Comparison of ENCODE assay signal across 10 mouse cellular contexts in the genomic region with DNA sequence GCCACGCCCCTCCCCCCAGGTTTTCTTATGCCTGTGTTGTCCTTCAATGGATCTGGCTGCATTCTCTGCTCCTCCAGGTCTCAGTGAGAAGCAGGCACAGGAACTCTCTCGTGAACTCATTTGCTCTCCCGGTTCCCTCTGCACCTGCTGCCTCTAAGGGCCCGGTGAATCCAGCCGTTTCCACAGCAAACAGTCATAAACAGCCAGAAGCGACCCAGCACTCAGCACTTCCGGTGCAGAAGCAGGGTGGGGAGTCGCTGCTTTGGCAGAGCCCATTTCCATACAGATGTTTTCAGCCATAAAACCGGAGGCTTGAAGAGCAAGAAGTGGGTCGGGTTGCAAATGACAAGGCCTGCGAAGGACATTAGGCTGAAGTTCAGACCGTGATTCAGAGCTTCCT.
DNase-seq lines count a peak whose midpoint lies in the region; ATAC-seq and TF ChIP-seq lines count a peak whose summit lies in the region.
"Had no signal": no experiment of that assay in that cellular context is flagged by ENCODE, and none has a peak within 500 bp of the region (broad histone marks: within the 10 kb centered on the region; RNA-seq: fewer than 3 reads in every experiment).

No protein-coding gene starts in this region.

- no peaks in the 10 kb centered on the region for H3K36me3 ChIP-seq in testis, adult 2 months (ENCODE audit: control insufficient read depth, insufficient read depth, low read length)
- no peaks in the 10 kb centered on the region for H3K36me3 ChIP-seq in limb, embryonic 12.5 days
- H3K36me3 ChIP-seq: embryonic facial prominence, embryonic 12.5 days had no signal

- WGBS in limb, embryonic 12.5 days, result 11% methylated on average over 12 of the region's 12 CpGs

- H3K9ac ChIP-seq in limb, embryonic 12.5 days (replicated peaks), result 0 out of 2 replicates have a peak overlapping the region, but pooled peaks have one; percentile 8
- H3K9ac ChIP-seq: embryonic facial prominence, embryonic 12.5 days had no signal

- no peak for TF ChIP-seq POLR2A in testis, adult 2 months (IDR thresholded peaks at IDR 0.05; ENCODE audit: control insufficient read depth, low read depth, low read length)

- peak overlapping the region; percentile 38 for H3K4me2 ChIP-seq in limb, embryonic 12.5 days
- H3K4me2 ChIP-seq: embryonic facial prominence, embryonic 12.5 days had no signal

- H3K27me3 ChIP-seq in testis, adult 2 months (ENCODE audit: control insufficient read depth, insufficient read depth, low read length), result no peaks in the 10 kb centered on the region
- no peaks in the 10 kb centered on the region for H3K27me3 ChIP-seq in limb, embryonic 12.5 days
- H3K27me3 ChIP-seq: embryonic facial prominence, embryonic 12.5 days had no signal

- no peaks in the 10 kb centered on the region for H3K9me3 ChIP-seq in limb, embryonic 12.5 days
- H3K9me3 ChIP-seq: embryonic facial prominence, embryonic 12.5 days had no signal

- H3K27ac ChIP-seq in testis, adult 2 months (ENCODE audit: control insufficient read depth, insufficient read depth, low read depth, low read length), result no peak overlapping the region
- peak overlapping the region; percentile 66; the same call in 1 of the 2 replicates for H3K27ac ChIP-seq in limb, embryonic 12.5 days
- H3K27ac ChIP-seq: embryonic facial prominence, embryonic 12.5 days had no signal

- peak; percentile 88 for DNase-seq in heart, adult 11 months
- no peak for DNase-seq in heart, adult 8-10 months (ENCODE audit: low spot score)
- DNase-seq in testis, postnatal 10 days (ENCODE audit: low spot score), result no peak
- DNase-seq in yolk sac, embryonic 10.5 days (ENCODE audit: low spot score), result no peak
- DNase-seq in right cerebral cortex, adult 2 months (ENCODE audit: low spot score in 2 of 2), result no peak
- no peak for DNase-seq in adipocyte (ENCODE audit: low spot score)
- DNase-seq: retina, postnatal 1 day had no signal

- 0 out of 2 replicates have a peak, but pooled peaks have one; percentile 64 for ATAC-seq in limb, embryonic 12.5 days (ENCODE audit: insufficient number of reproducible peaks, insufficient read depth, low FRiP score, low TSS enrichment, low read depth)

- TF ChIP-seq CTCF in testis, adult 2 months (IDR thresholded peaks at IDR 0.05; ENCODE audit: control insufficient read depth, insufficient read depth, insufficient replicate concordance, low read depth, low read length), result no peak

- peaks cover 6% of the 10 kb centered on the region for H3K4me1 ChIP-seq in testis, adult 2 months (ENCODE audit: control insufficient read depth, insufficient read depth, low read length)
- peaks cover 14% of the 10 kb centered on the region for H3K4me1 ChIP-seq in limb, embryonic 12.5 days (replicated peaks)

- H3K4me3 ChIP-seq in testis, adult 2 months (ENCODE audit: control insufficient read depth, low read depth, low read length), result peak overlapping the region; percentile 35
- no peak overlapping the region for H3K4me3 ChIP-seq in limb, embryonic 12.5 days (replicated peaks)
- H3K4me3 ChIP-seq: embryonic facial prominence, embryonic 12.5 days had no signal
